Mouse (Mus musculus) limb, embryonic 14.5 days (tissue): ENCODE measurements at regions not wholly inside any gene's neighbourhood (a gene's known extent, or its start where the extent isn't known, plus 50 kb on each side); places are given as distances from the start of the nearest gene placed in this dataset.

Source experiments
- ATAC-seq: fragments of 200-750 bp; cut with Nextera tagmentation; 2 replicates; pipeline ENCODE4 v1.8.0; 2017; ENCODE audit warnings: low read depth, moderate number of reproducible peaks, moderate TSS enrichment; ENCODE audit not compliant: low FRiP score
- DNase-seq: peaks from one replicate; pipeline ENCODE4 v3.0.0-alpha.2; 2015; ENCODE audit warnings: low spot score
- H3K27ac ChIP-seq: fragments of 300-500 bp; sonication (generic); replicated peaks from 2 replicates; pipeline ENCODE4 v1.5.1; 2014; ENCODE audit warnings: low read depth, mild to moderate bottlenecking, low read length, moderate library complexity, mixed read lengths
- H3K27me3 ChIP-seq: fragments of 300-500 bp; sonication (generic); 2 replicates; pipeline ENCODE4 v1.6.1; 2014; ENCODE audit warnings: low read length, mixed read lengths; ENCODE audit not compliant: control insufficient read depth, insufficient read depth
- H3K36me3 ChIP-seq: fragments of 300-500 bp; sonication (generic); 2 replicates; pipeline ENCODE4 v1.6.1; 2014; ENCODE audit warnings: mild to moderate bottlenecking, low read length, moderate library complexity, mixed read lengths; ENCODE audit not compliant: control insufficient read depth, insufficient read depth
- H3K4me1 ChIP-seq: fragments of 300-500 bp; sonication (generic); 2 replicates; pipeline ENCODE4 v1.6.1; 2014; ENCODE audit warnings: antibody characterized with exemption, low read length, mixed read lengths; ENCODE audit not compliant: control insufficient read depth, insufficient read depth
- H3K4me2 ChIP-seq: fragments of 300-500 bp; sonication (generic); replicated peaks from 2 replicates; pipeline ENCODE4 v1.6.1; 2014; ENCODE audit warnings: low read depth, mild to moderate bottlenecking, low read length, moderate library complexity; ENCODE audit not compliant: severe bottlenecking
- H3K4me3 ChIP-seq: fragments of 300-500 bp; sonication (generic); replicated peaks from 2 replicates; pipeline ENCODE4 v1.5.1; 2014; ENCODE audit warnings: low read length
- H3K9ac ChIP-seq: fragments of 300-500 bp; sonication (generic); 2 replicates; pipeline ENCODE4 v1.6.1; 2014; ENCODE audit warnings: mild to moderate bottlenecking, low read depth, low read length, moderate library complexity; ENCODE audit not compliant: severe bottlenecking
- H3K9me3 ChIP-seq: fragments of 300-500 bp; sonication (generic); 2 replicates; pipeline ENCODE4 v1.6.1; 2016; ENCODE audit warnings: low read length; ENCODE audit not compliant: control insufficient read depth
- POLR2A ChIP-seq: fragments of 200-500 bp; IDR thresholded peaks from 2 replicates; pipeline ENCODE4 v1.8.0; 2012; ENCODE audit warnings: inconsistent platforms, mild to moderate bottlenecking, moderate library complexity, borderline replicate concordance; ENCODE audit not compliant: insufficient read depth, insufficient read length; ENCODE audit errors: extremely low read depth
- WGBS: fragments of 180-500 bp; shearing (Covaris S2); extraction: QIAGEN DNeasy Blood & Tissue Kit; methylation state at CpG from one replicate; pipeline ENCODE4 v1.1.7; 2014; 5-methylcytosine and 5-hydroxymethylcytosine counted together

- peaks cover 16% of the 10 kb centered on the region for H3K4me1 ChIP-seq
- no peaks in the 10 kb centered on the region for H3K27me3 ChIP-seq
- H3K36me3 ChIP-seq = no peaks in the 10 kb centered on the region
- no peak overlapping the region for H3K9ac ChIP-seq
- WGBS = 66% methylated on average over 3 of the region's 3 CpGs
- H3K4me2 ChIP-seq = no peak overlapping the region
- no peaks in the 10 kb centered on the region for H3K9me3 ChIP-seq
- ATAC-seq (no peak), DNase-seq (no peak)
- TF ChIP-seq POLR2A = no peak
- H3K27ac ChIP-seq = no peak overlapping the region
- H3K4me3 ChIP-seq = no peak overlapping the region
These were observed 387.9 kb downstream of the Etnk1 start for GRCm38 (mm10) chr6:143554946-143555345.

- H3K4me2 ChIP-seq = no peak overlapping the region
- peak; percentile 83 for ATAC-seq
- H3K9ac ChIP-seq = no peak overlapping the region
- H3K4me3 ChIP-seq = no peak overlapping the region
- WGBS = 61% methylated on average over 11 of the region's 11 CpGs
- TF ChIP-seq POLR2A = no peak
- H3K27ac ChIP-seq = peak overlapping the region; percentile 72
- H3K36me3 ChIP-seq = no peaks in the 10 kb centered on the region
- H3K4me1 ChIP-seq = peaks cover 16% of the 10 kb centered on the region
- peak; percentile 82 for DNase-seq
- H3K27me3 ChIP-seq = no peaks in the 10 kb centered on the region
- H3K9me3 ChIP-seq = no peaks in the 10 kb centered on the region
These were observed 391.2 kb downstream of the Etnk1 start for GRCm38 (mm10) chr6:143558046-143558884.

GRCm38 (mm10) chr6:143559316-143559715, 392.3 kb downstream of the Etnk1 start:
- ATAC-seq (no peak), DNase-seq (no peak)
- WGBS = 43% methylated on average over 4 of the region's 4 CpGs
- H3K36me3 ChIP-seq = no peaks in the 10 kb centered on the region
- no peak overlapping the region for H3K4me3 ChIP-seq
- H3K9me3 ChIP-seq = no peaks in the 10 kb centered on the region
- H3K4me2 ChIP-seq = no peak overlapping the region
- no peak overlapping the region for H3K9ac ChIP-seq
- H3K27ac ChIP-seq = peak overlapping the region; percentile 72
- H3K27me3 ChIP-seq = no peaks in the 10 kb centered on the region
- H3K4me1 ChIP-seq = peaks cover 16% of the 10 kb centered on the region
- TF ChIP-seq POLR2A = no peak

GRCm38 (mm10) chr6:143561316-143562088, 394.5 kb downstream of the Etnk1 start:
- no peak for DNase-seq
- H3K4me1 ChIP-seq = peaks cover 16% of the 10 kb centered on the region
- no peak overlapping the region for H3K9ac ChIP-seq
- no peaks in the 10 kb centered on the region for H3K9me3 ChIP-seq
- no peak overlapping the region for H3K4me3 ChIP-seq
- no peaks in the 10 kb centered on the region for H3K27me3 ChIP-seq
- no peak for ATAC-seq
- H3K36me3 ChIP-seq = no peaks in the 10 kb centered on the region
- no peak overlapping the region for H3K4me2 ChIP-seq
- no peak overlapping the region for H3K27ac ChIP-seq
- TF ChIP-seq POLR2A = no peak
- WGBS = 70% methylated on average over 6 of the region's 6 CpGs

- no peaks in the 10 kb centered on the region for H3K4me1 ChIP-seq
- H3K27me3 ChIP-seq = no peaks in the 10 kb centered on the region
- H3K27ac ChIP-seq = no peak overlapping the region
- no peaks in the 10 kb centered on the region for H3K9me3 ChIP-seq
- no peak overlapping the region for H3K9ac ChIP-seq
- no peaks in the 10 kb centered on the region for H3K36me3 ChIP-seq
- 74% methylated on average over 24 of the region's 24 CpGs for WGBS
- H3K4me2 ChIP-seq = no peak overlapping the region
- DNase-seq = no peak
- TF ChIP-seq POLR2A = no peak
- no peak overlapping the region for H3K4me3 ChIP-seq
- no peak for ATAC-seq
These were observed 404.5 kb downstream of the Etnk1 start for GRCm38 (mm10) chr6:143571356-143572115.
